Mouse (Mus musculus) right cerebral cortex, adult 18-20 months (tissue): ENCODE data around the gene Kcng1.
A peak's percentile ranks its signal among the peaks of the same experiment; 100 is the strongest.

Experiments
- DNase-seq: peaks from one replicate; pipeline ENCODE4 v3.0.0; 2022; ENCODE audit warnings: mixed read lengths

Gene Kcng1

DNA sequence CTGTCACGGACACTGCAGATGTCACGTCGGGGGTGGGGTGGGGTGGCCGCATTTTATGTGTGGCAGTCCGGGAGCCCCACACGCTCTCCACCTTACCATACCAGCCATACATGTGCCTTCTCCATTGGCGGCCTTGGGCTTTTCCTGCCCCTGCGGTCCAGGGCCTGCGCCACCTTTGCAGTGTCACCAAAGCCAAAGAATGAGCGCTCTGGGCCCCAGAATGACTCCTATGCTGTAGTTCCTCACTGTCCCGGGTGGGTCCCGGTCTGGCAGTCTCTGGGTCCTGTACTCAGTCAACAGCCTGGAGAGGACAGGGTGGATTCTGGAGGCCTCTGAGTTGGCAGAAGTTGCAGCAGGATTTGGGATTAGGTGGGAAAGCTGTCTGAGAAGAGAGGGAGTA, at the start of gene Kcng1:
Gene Kcng1 (minus strand): TSS at position 155 of the 400 bp plus-strand sequence.
- DNase-seq, result no peak

DNA sequence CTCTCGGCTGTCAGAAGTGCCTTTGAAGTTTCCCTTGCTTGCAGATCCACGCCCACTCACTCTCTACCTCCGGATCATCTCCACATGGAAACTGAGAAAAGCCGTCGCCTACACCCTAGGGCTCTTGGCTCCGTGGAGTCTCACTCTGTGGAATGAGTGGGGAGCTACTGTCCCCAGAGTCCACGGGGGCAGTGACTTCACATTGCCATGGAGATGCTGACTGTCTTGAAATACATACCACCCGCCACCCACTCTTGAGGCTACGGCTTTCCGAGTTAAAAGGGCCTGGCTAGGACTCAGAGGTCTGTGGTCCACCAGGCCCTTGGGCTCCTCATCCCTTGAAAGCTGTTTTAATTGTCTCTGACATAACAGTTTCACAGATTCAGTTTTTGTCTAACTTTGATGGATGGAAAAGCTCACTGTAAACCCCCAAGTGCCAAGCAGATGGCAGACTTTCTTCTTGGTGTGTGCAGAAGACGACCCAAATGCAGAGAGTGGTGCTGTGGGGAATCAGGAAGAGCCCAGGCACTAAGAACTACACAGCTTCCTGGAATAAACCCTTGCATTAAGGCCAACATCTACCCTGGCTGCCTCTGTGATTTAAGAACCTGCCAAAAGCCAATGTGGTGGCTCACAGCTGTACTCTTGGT, 49.0 kb upstream of the Kcng1 start:
- DNase-seq, result peak; percentile 89

DNA sequence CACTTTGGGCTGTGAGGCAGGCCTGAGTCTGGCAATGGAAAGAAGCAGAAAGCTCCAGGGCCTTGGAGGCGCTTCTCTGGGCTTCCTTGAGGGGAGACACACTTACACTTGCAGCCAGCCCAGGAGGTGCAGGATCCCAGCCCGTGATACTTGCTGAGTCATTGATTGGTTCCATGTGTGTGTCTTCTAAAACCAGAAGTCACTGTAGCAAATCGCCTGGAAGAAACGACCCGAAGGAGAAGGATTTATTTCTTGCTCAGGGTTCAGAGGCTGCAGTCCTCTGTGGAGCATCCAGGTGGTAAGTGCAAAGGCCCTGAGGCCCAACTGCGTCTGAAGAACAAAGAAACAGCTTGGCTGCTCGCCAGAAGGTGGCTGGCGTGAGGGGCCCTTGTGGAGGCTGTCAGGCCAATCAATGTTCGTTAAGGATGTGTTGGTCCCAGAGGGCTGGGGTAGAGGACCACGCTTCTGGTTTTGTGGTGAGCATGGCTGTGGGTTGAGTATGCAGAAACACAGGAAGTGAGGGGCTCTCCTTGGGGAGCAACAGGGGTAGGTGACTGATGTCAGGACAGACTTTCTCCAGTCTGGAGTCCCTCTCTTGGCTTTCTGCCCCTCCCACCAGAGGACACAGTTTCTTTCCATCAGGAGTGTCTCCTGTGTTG, 40.3 kb upstream of the Kcng1 start:
- DNase-seq, result no peak

DNA sequence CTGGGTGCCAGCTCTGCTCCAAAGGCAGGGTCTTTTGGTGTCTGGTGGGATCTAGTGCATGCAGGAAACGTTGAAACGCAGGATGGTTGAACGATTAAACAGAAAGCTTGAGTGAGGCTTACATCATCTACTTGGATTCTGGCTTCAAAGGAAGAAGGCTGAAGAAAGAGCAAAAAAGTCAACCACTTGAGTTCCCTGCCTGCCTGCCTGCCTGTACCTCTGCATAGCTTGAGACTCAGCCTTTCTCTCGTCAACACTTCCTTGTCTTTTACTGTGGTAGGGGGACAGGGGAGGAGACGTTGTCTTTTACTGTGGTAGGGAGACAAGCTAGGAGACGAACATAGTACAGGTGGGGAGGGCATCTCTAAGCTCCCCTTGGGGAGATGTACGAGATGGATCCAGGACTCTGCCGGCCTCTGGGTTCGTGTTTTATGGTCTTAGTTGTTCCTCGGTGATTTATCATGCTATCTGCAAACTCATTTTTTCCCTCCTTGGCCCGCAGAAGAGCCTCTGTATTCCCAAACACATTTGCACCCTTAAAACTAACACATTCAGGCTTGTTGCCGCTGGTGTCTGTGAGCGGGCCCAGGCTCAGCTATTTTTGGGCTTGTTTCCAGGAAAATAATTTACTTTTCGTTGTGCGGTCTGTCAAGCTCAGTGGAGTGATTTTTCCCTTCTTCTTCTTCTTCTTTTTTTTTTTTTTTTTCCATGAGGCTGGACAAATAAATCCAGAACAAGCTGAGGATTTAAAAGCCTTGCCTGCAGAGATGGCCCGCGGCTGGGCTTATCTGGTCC, 39.0 kb upstream of the Kcng1 start:
- DNase-seq, result no peak

DNA sequence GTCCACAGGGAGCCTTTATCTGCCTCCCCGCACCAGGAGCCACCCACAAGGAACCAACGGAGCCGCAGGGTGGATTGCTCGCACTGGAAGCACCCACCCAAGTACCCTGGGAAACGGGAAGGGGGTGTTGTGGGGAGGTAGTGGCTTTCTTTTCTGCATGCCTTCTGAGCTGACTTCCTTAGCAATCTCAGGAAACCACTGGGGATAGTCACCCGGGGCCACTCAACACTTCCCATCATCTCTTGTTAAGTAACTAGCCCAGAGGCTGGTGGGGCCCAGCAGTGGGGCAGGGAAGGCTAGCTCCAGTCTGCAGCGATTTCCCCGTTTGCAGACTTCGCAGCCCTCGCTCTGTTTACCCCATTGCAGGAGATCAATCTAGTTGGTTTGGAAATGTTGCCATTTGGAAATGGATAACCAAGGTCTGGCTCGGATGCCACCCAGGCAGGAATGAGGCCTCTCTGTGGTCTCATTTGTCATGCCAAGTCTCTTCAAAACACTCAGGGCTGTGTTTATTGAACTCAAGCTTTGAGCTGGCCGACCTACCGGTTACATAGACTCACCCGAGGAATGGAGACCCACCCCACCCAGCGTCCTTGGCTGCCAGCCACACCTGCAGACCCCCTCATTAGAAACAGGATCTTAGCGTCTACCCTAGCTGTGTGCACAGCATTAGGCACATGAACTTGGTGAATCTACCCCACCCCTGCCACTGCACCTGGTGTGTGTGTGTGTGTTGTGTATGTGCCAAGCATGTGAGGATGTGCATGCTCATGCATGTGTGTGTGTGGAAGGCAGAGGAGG, 33.3 kb upstream of the Kcng1 start:
- no peak for DNase-seq

DNA sequence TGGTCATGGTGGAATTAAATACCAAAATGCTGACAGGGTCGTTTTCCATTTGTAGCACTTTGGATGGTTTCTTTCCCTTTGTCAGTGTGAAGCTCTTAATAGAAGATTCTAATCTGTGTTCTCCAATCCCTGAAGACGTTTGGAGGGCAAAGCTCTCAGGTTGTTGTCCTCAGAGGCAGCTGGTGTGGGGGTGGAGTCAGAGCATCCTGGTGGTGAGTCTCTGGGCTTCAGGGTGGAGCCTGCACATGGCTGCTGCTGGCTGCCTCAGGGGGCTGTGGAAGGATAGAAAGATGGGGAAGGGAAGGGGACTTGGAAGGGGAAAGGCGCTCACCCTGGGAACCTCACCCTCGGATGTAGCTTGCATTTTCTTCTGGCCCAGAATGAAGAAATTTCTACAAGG, 31.0 kb upstream of the Kcng1 start:
- DNase-seq, result no peak

DNA sequence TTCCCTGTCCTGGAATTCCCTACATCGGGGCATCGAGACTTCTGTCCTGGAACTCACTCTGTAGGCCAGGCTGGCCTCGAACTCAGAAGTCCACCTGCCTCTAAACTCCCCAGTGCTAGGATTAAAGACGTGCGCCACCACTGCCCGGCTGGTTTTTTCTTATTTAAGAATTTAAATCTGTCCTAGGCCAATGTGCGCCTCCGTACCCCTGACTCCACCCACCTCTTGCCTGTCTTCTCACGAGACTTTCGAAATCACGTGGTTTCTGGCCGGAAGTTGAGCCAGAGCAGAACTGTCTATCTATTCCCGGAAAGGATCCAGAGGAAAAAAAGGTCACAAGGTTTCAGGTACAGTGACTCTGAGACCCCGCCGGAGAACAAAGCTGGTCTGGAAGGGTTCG, 29.5 kb upstream of the Kcng1 start:
- DNase-seq, result no peak

DNA sequence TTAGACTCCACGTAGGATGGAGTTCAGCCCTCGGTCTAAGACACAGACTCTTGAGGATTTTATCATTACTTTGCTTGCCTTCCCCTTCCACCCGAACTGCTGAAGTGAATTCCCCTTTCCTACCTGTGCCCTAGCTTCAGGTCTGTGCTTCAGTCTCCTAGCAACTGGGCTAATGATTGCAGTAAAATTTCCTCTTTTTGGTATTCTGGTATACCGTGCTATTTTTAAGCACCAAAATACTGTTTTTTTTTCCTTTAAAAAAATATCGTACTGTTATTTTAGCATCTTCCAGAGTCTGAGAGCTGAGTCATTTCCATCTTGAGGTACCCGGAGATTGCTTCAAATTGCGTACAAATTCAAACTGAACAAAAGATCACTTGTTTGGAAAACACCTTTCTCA, 27.4 kb upstream of the Kcng1 start:
- DNase-seq, result no peak

DNA sequence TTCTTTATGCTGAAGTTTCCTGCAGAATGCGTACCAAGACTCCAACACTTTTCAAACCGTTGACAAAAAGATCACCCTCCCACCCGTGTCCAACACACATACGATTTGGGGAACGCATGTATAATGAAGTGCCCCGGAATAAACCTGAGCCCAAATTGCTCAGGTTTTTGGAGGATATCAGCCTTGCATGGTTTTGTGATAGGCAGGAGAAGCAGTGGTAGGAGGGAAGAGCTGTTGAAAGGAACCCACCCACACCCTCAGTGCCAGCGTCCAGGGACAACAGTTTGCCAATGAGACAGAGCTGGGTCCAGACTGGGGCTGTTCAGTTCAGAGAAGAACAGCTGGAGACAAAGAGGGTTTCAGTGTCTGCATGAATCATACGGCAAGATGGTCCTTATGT, 18.1 kb upstream of the Kcng1 start:
- DNase-seq, result peak; percentile 46

DNA sequence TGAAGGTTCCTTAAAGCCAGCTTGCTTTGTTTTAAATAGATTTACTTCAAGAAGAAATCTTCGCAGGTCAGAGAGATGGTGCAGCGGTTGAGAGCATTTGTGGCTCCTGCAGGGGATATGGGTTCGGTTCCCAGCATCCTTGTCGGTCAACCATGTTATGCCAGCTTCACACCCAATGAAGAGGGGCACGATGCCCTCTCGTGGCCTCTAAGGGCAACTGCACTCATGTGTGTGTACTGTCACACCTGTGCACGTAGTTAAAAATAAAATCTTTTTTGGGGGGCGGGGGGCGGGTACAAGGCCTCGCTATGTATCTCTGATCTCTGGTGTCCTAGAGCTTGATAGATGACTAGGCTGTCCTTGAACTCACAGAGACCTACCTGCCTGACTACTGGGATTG, 15.0 kb upstream of the Kcng1 start:
- DNase-seq, result no peak

DNA sequence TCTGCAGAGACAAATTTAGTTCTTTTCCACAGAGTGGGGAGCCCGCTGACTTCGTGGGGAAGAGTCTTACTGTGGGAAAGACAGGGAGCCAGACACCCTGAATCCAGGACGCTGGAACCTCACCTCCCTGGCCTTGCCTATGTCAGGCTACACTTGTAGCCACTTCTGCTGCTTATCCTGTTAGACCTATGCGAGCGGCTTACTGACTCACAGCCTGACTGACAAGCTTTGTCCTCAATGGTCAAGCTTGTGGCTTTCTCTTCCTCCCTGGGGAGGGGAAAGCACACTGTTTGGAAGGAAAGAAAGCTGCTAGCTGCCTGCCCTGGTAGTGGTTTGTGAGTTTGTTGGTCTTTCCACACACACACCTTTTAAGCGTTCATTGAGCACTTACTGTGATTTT, 11.0 kb upstream of the Kcng1 start:
- no peak for DNase-seq

DNA sequence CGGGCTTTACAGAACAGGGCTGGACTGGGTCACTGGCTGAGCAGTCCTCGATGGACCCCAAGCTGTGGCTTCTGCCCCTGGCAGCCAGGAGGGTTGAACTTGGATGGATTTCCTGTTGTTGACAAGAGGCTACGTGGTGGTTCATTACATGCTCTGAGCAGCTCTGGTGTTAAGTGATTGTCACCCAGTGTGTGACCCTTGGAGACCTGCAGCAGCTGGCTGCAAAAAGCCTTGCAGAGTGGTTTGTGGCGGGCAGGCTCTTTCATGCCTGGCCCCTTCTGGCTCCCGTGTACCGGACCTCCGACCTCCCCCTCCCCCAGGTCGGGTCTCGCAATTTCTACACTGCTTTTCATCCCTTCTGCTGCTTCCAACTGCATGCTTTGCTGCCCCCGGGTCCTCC, 10.5 kb upstream of the Kcng1 start:
- DNase-seq, result no peak

DNA sequence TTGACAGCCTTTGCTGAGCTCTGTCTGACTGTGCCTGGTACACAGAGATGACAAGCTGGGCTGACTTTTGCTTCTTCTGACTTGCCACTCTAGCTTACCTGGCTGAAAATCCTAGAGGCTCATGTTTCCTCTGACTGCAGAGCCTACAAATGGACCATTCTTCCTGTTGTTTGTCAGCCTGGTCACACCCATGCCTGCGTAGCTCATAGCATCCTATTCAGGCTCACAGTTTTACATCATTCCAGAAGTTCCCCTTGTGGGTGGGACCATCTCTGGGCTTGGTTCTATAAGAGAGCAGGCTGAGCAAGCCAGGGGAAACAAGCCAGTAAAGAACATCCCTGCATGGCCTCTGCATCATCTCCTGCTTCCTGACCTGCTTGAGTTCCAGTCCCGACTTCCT, 8.3 kb upstream of the Kcng1 start:
- no peak for DNase-seq

DNA sequence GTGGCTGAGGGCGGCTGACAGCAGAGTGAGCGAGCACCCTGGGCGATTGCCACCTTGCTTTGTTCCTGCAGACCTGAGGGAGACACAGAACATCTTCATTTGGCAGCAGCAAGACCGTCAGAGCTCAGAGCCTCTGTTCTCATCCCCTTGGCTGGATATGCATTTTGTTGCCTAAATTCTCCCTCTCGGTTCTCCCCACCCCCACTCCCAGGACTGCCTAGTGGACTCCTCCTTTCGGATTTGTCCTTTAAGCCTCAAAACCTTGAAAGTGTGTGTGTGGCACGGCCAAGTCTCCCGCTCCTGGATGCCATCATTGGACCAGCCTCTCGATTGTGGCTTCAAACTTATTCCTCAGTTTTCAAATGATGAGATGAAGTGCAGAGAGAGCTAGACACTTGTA, 7.5 kb upstream of the Kcng1 start:
- DNase-seq, result no peak

DNA sequence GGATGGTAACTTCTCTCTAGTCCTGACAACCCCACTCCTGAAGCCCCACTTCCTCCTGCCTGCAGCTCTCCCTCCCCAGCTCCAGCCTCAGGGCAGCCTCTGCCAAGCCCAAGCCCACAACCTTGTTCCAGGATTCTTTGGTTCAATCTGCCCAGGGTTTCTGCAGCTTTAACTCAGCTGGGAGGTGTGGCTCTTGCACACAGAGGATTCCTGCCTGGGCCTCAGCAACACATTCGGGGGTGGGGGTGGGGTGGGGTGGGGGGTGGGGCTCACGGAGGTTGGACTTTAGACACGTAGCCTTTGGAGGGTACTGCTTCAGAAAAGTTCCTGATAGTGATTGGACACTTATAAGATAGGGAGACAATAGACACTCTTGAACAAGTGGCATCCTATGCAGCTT, 5.5 kb upstream of the Kcng1 start:
- DNase-seq, result no peak

DNA sequence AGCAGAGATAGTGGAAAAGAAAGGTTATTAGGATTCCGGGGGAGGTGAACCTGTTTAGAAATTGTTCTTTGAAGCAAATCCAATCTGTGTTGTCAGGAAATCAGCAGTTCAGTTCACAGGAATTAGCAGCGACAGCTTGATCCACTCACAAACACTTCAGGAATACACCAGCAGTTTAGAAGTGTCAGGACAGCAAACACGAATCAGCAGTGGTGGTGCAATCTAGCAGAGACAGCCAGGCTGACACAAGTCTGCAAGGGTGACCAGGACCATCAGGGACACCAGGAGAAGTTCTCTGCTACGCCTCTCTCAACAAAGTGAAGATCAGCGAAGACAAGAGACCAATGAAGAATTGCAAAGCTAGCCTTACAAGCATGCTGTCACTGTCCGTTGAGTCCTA, 3.6 kb upstream of the Kcng1 start:
- no peak for DNase-seq

DNA sequence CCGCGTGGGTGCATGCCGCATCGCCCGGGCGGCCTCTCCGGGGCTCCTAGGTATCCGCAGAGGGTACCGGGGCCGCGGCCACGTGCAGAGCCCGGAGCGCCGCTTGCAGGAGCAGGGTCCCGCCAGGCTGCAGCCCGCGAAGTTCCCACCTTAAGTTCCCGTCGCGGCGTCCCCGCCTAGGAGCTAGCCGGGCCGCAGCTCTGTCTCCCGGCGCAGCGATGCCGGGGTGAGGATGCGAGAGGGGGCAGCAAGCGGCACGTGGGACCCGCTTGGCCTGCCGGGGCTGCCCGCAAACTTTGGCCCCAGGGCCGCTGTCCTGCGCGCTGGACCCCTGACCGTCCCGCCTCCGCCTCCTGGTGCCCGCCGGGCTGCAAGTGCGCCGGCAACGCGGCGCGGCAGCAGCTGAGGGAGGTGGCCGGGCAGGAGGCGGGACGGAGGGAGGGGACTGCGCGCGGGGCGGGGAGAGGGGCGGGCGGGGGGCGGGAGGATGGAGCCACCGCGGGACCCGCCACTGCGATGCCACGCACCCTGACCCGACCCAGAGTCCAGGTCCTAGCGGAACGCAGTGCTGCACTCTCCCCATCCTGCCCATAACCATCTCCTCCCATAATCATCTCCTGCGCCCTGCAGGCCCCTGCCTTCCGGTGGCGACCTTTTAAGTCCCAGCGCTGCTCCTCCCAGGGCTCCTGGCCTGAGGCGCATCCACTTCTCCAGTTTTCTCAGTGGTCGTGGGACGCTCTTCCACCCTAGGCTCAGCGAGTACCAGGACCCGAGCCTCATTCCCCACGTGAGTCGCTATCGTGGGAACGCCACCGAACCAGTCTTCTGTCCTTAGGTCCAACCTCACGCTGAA, 581 bp downstream of the Kcng1 start:
- peak; percentile 35 for DNase-seq

DNA sequence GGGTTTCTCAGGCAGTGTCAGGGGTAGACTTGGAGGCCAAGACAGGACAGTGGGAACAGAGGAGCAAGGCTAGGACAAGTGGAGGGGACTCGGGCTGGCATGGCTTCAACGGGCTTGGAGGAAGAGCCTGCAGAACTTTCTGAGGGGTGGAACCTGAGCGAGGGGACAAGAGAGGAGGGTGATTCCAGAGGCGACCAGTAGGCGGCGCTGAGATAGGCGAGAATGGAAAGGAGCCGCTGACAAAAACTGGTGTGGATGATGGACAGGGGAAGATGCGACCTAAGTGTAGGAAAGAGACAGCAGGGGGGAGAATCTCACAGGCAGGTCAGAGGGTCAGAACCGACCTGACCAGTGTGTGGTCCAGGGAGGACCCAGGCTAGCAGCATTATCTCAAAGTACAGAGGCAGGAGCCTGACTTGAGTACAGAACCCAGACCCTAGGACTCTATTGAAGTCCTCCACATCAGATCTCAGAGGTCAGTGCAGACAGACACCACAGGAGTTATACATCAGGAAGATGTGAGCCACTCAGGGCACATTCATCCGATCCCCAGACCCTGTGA, 7.1 kb downstream of the Kcng1 start:
- DNase-seq, result peak; percentile 52

DNA sequence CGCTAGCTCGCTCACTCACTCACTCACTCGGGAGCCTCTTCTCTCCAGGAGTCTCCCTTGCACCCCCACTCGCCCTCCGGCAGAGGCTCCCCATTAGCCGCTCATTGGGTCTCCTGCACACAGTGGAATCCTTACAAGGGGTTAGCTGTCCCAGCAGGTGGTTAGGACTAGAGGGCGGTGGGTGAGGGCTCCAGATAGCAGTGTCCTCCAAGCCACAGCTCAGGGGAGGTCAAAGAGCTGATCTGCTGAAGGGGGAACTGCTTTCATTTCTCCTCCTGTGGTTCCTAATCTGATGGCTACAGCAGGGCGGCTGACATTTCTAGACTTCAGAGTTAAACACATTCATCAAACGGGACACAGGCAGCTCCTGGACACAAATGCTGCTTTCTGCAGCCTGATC, 8.1 kb downstream of the Kcng1 start:
- no peak for DNase-seq

DNA sequence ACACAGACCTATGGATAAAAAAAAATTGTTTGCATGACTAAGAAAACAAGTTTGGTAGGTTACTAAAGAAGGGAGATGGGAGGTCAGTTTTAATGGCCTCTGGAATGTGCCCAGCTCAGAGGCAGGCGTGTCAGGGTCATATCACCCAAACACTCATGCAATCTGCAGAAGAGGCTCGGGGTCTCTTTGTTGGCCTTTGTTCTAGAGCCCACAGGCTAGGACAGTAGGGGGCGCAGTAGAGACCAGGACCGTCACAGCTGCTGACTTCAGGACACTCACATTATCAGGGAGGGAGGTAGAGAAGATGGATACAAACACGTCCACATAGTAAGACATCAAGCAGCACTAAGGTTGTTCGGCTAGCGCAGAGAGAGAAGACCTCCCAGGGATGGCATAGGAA, 13.5 kb downstream of the Kcng1 start:
- no peak for DNase-seq

DNA sequence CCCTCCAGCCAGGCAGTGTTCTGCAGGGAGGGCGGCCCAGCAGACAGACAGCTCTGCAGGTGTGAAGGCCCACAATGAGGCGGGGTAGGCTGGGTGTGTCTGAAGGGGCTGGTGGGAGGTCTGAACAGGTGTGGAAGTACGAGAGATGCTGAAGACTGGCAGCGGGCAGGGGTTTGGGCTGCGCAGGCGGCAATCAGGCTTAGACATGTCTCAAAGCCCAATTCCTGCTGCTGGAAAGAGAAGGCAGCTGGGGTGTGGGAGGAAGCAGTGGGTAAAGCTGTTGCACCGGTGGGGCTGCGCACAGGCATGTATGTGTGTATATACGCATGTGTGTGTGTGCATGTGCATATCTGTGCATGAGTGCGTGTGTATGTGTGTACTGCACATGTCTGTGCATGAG, 20.6 kb downstream of the Kcng1 start:
- peak; percentile 80 for DNase-seq

DNA sequence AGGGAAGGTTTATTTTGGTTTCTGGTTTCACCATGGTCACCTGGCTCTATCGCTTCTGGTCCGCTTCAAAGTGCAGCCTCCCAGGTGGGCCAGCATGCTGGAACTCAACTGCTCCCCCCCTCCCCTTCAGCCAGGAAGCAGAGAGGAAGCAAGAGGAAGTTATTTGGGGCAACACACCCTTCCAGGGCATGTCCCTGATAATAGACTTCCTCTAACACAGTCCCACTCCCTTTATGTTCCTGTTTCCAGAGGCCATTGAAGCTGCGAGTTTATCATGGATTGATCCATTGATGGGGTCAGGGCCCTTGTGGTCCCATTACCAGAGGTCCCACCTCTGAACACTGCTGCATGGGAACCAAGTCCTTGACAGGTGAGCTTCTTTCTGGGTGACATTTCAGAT, 21.4 kb downstream of the Kcng1 start:
- DNase-seq, result no peak
